In the genomic region with DNA sequence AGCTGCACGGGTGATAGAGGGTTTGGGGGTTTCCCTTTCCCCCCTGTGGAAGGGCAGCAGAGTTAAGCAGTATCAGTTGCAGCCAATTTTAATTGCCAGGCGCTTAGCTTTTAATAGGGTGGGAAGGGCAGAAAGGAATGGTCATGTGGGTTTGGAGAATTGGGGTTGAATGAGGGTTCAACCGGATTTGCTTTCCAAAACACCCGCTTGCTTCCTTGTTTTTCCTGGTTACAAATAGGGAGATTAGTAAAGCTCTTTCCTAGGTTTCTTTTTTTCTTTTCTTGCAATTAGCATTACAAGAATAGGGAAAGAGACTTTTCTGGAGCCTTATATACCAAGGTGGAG, we compare ENCODE assay signal across 8 mouse cellular contexts. TPM values are rescaled to one million over a fixed set of nuclear protein-coding genes. Genes with fewer than 3 reads are reported as not detected.
A peak's percentile ranks its signal among the peaks of the same experiment; 100 is the strongest.
DNase-seq lines count a peak whose midpoint lies in the region; ATAC-seq and TF ChIP-seq lines count a peak whose summit lies in the region.

No protein-coding gene starts in this region.

- H3K9ac ChIP-seq in hindbrain, embryonic 16.5 days (ENCODE audit: low read depth, low read length) = peak overlapping the region; percentile 99
- peak overlapping the region; percentile 84 for H3K9ac ChIP-seq in midbrain, embryonic 14.5 days (replicated peaks; ENCODE audit: low read length)

- 0% methylated on average over 4 of the region's 4 CpGs for WGBS in kidney, adult 2 months
- 0% methylated on average over 4 of the region's 4 CpGs for WGBS in hindbrain, embryonic 16.5 days
- 2% methylated on average over 4 of the region's 4 CpGs for WGBS in midbrain, embryonic 14.5 days

- H3K36me3 ChIP-seq in kidney, adult 2 months (ENCODE audit: control insufficient read depth, insufficient read depth, low read length) = no peaks in the 10 kb centered on the region
- H3K36me3 ChIP-seq in hindbrain, embryonic 16.5 days (ENCODE audit: control insufficient read depth, insufficient read depth, low read length) = no peaks in the 10 kb centered on the region
- H3K36me3 ChIP-seq in midbrain, embryonic 14.5 days (ENCODE audit: control insufficient read depth, insufficient read depth, low read length) = peaks cover 7% of the 10 kb centered on the region; the same call in 1 of the 2 replicates

- peak; percentile 48 for DNase-seq in kidney, adult 2 months
- no peak for DNase-seq in kidney, postnatal 14 days
- DNase-seq in midbrain, embryonic 14.5 days = no peak
- DNase-seq in layer of hippocampus, adult 8-10 months (ENCODE audit: low spot score in 2 of 2) = no peak
- DNase-seq in left cerebral cortex, adult 18-20 months (ENCODE audit: low spot score in 2 of 2) = no peak

- TF ChIP-seq CTCF in kidney, adult 2 months (conservative IDR thresholded peaks at IDR 0.05; ENCODE audit: insufficient read depth, insufficient read length, low read depth, low read length) = no peak
- no peak for TF ChIP-seq CTCF in bone marrow macrophage, adult 2 months (IDR thresholded peaks at IDR 0.05; ENCODE audit: low read depth, low read length)

- no peaks in the 10 kb centered on the region for H3K27me3 ChIP-seq in kidney, adult 2 months (replicated peaks; ENCODE audit: control insufficient read depth, insufficient read depth, low read length)
- H3K27me3 ChIP-seq in hindbrain, embryonic 16.5 days (replicated peaks; ENCODE audit: control insufficient read depth, insufficient read depth, low read length) = no peaks in the 10 kb centered on the region
- H3K27me3 ChIP-seq in midbrain, embryonic 14.5 days (ENCODE audit: control insufficient read depth, insufficient read depth, low read length) = no peaks in the 10 kb centered on the region

- H3K9me3 ChIP-seq in hindbrain, embryonic 16.5 days (ENCODE audit: control insufficient read depth, low read length) = no peaks in the 10 kb centered on the region
- no peaks in the 10 kb centered on the region for H3K9me3 ChIP-seq in midbrain, embryonic 14.5 days (ENCODE audit: control insufficient read depth, low read length)

- ATAC-seq in hindbrain, embryonic 16.5 days = no peak; the same call in 1 of the 2 replicates
- ATAC-seq in midbrain, embryonic 14.5 days (ENCODE audit: low FRiP score, low TSS enrichment) = no peak
- ATAC-seq in inflammation-experienced regulatory T-cells, adult 6 months = no peak

- peak overlapping the region; percentile 77 for H3K4me2 ChIP-seq in hindbrain, embryonic 16.5 days (ENCODE audit: low read length)
- peak overlapping the region; percentile 83 for H3K4me2 ChIP-seq in midbrain, embryonic 14.5 days (ENCODE audit: low read length)

- peak overlapping the region; percentile 74 for H3K4me3 ChIP-seq in kidney, adult 2 months (ENCODE audit: insufficient read depth, low read depth, low read length)
- peak overlapping the region; percentile 88 for H3K4me3 ChIP-seq in bone marrow macrophage, adult 2 months (ENCODE audit: insufficient read depth, low read length)
- H3K4me3 ChIP-seq in hindbrain, embryonic 16.5 days (ENCODE audit: low read length) = peak overlapping the region; percentile 90
- peak overlapping the region; percentile 82 for H3K4me3 ChIP-seq in midbrain, embryonic 14.5 days (replicated peaks; ENCODE audit: low read depth, low read length)

- TF ChIP-seq POLR2A in kidney, adult 2 months (IDR thresholded peaks at IDR 0.05; ENCODE audit: low read depth, low read length) = no peak
- TF ChIP-seq POLR2A in bone marrow macrophage, adult 2 months (IDR thresholded peaks at IDR 0.05; ENCODE audit: borderline replicate concordance, low read depth, low read length) = no peak

- peaks cover 12% of the 10 kb centered on the region; the same call in 1 of the 2 replicates for H3K4me1 ChIP-seq in kidney, adult 2 months (ENCODE audit: control insufficient read depth, insufficient read depth, low read length)
- peaks cover 27% of the 10 kb centered on the region for H3K4me1 ChIP-seq in bone marrow macrophage, adult 2 months (ENCODE audit: control insufficient read depth, insufficient read depth, low read length)
- H3K4me1 ChIP-seq in hindbrain, embryonic 16.5 days (ENCODE audit: control insufficient read depth, insufficient read depth, low read depth, low read length) = peaks cover 32% of the 10 kb centered on the region
- H3K4me1 ChIP-seq in midbrain, embryonic 14.5 days (ENCODE audit: control insufficient read depth, insufficient read depth, low read length) = peaks cover 32% of the 10 kb centered on the region

- H3K27ac ChIP-seq in kidney, adult 2 months (ENCODE audit: insufficient read depth, low read depth, low read length) = peak overlapping the region; percentile 33
- peak overlapping the region; percentile 67 for H3K27ac ChIP-seq in bone marrow macrophage, adult 2 months (ENCODE audit: insufficient read depth, low read depth, low read length)
- peak overlapping the region; percentile 100 for H3K27ac ChIP-seq in hindbrain, embryonic 16.5 days (ENCODE audit: low read depth, low read length)
- H3K27ac ChIP-seq in midbrain, embryonic 14.5 days (replicated peaks; ENCODE audit: low read depth, low read length) = peak overlapping the region; percentile 99

RNA-seq across cellular contexts. Expression of a gene that starts 1.2 kb away (rescaled TPM):
- polyA plus RNA-seq in kidney, adult 2 months (2012; rRNA removed) = 46.7 and 48.6 TPM in 2 replicates
- polyA plus RNA-seq in bone marrow macrophage, adult 2 months (2012; ENCODE audit: insufficient read depth, insufficient read length, missing spikeins) = 34.3 and 43.5 TPM in 2 replicates
- 46.5 and 49.5 TPM in 2 replicates for polyA plus RNA-seq in hindbrain, embryonic 16.5 days (2015; fragmentation: Nextera tagmentation; extraction: Ambion mirVana)
- polyA plus RNA-seq in midbrain, embryonic 14.5 days (2014; fragmentation: Nextera tagmentation; extraction: Ambion mirVana) = 49.0 and 61.5 TPM in 2 replicates
- 10 to 100 TPM; 35.5 to 41.7 (median 39.7) TPM for polyA plus RNA-seq in inflammation-experienced regulatory T-cells, adult 6 months (2017; shearing (Covaris generic))
- total RNA-seq in layer of hippocampus, adult 8-10 months (2022) = 10 to 100 TPM; 35.7 to 41.2 (median 38.2) TPM
- total RNA-seq in left cerebral cortex, adult 18-20 months (2021) = 10 to 100 TPM; 43.7 to 43.9 TPM

RNA-seq across cellular contexts. Expression of a gene that starts 15.3 kb away (rescaled TPM):
- 207 and 209 TPM in 2 replicates for polyA plus RNA-seq in kidney, adult 2 months (2012; rRNA removed)
- 31.9 and 34.7 TPM in 2 replicates for polyA plus RNA-seq in bone marrow macrophage, adult 2 months (2012; ENCODE audit: insufficient read depth, insufficient read length, missing spikeins)
- 51.2 and 54.7 TPM in 2 replicates for polyA plus RNA-seq in hindbrain, embryonic 16.5 days (2015; fragmentation: Nextera tagmentation; extraction: Ambion mirVana)
- polyA plus RNA-seq in midbrain, embryonic 14.5 days (2014; fragmentation: Nextera tagmentation; extraction: Ambion mirVana) = 39.1 and 45.0 TPM in 2 replicates
- polyA plus RNA-seq in inflammation-experienced regulatory T-cells, adult 6 months (2017; shearing (Covaris generic)) = 10 to 100 TPM; 24.6 to 32.9 (median 30.1) TPM
- 10 to 100 TPM; 40.1 to 54.1 (median 45.6) TPM for total RNA-seq in layer of hippocampus, adult 8-10 months (2022)
- 10 to 100 TPM; 43.3 to 47.9 TPM for total RNA-seq in left cerebral cortex, adult 18-20 months (2021)

RNA-seq across cellular contexts. Expression of a gene that starts 15.3 kb away (rescaled TPM):
- polyA plus RNA-seq in kidney, adult 2 months (2012; rRNA removed) = 17.1 and 37.0 TPM in 2 replicates
- 64.4 and 74.8 TPM in 2 replicates for polyA plus RNA-seq in bone marrow macrophage, adult 2 months (2012; ENCODE audit: insufficient read depth, insufficient read length, missing spikeins)
- 123 and 143 TPM in 2 replicates for polyA plus RNA-seq in hindbrain, embryonic 16.5 days (2015; fragmentation: Nextera tagmentation; extraction: Ambion mirVana)
- polyA plus RNA-seq in midbrain, embryonic 14.5 days (2014; fragmentation: Nextera tagmentation; extraction: Ambion mirVana) = 63.0 and 94.0 TPM in 2 replicates
- polyA plus RNA-seq in inflammation-experienced regulatory T-cells, adult 6 months (2017; shearing (Covaris generic)) = 10 to 100 TPM; 48.9 to 70.1 (median 58.1) TPM
- total RNA-seq in layer of hippocampus, adult 8-10 months (2022) = 100 to 1,000 TPM in 3 of 4 experiments, 10 to 100 TPM in 1; 97.7 to 171 (median 130) TPM
- 100 to 1,000 TPM; 189 to 191 TPM for total RNA-seq in left cerebral cortex, adult 18-20 months (2021)

RNA-seq across cellular contexts. Expression of a gene that starts 30.4 kb away (rescaled TPM):
- polyA plus RNA-seq in kidney, adult 2 months (2012; rRNA removed) = 6.9 and 7.1 TPM in 2 replicates
- not detected in 2 replicates for polyA plus RNA-seq in bone marrow macrophage, adult 2 months (2012; ENCODE audit: insufficient read depth, insufficient read length, missing spikeins)
- 3.3 and 4.3 TPM in 2 replicates for polyA plus RNA-seq in hindbrain, embryonic 16.5 days (2015; fragmentation: Nextera tagmentation; extraction: Ambion mirVana)
- 3.6 and 3.7 TPM in 2 replicates for polyA plus RNA-seq in midbrain, embryonic 14.5 days (2014; fragmentation: Nextera tagmentation; extraction: Ambion mirVana)
- 1 to 10 TPM in 1 of 3 experiments, under 1 TPM in 1, not detected in 1; 0.54 to 1.4 TPM for polyA plus RNA-seq in inflammation-experienced regulatory T-cells, adult 6 months (2017; shearing (Covaris generic))
- total RNA-seq in layer of hippocampus, adult 8-10 months (2022) = 10 to 100 TPM in 2 of 4 experiments, 1 to 10 TPM in 2; 5.1 to 11.7 (median 8.2) TPM
- total RNA-seq in left cerebral cortex, adult 18-20 months (2021) = 1 to 10 TPM; 7.1 to 8.0 TPM

RNA-seq across cellular contexts. Expression of a gene that starts 35.4 kb away (rescaled TPM):
- 43.1 and 59.5 TPM in 2 replicates for polyA plus RNA-seq in kidney, adult 2 months (2012; rRNA removed)
- 97.2 and 100 TPM in 2 replicates for polyA plus RNA-seq in bone marrow macrophage, adult 2 months (2012; ENCODE audit: insufficient read depth, insufficient read length, missing spikeins)
- polyA plus RNA-seq in hindbrain, embryonic 16.5 days (2015; fragmentation: Nextera tagmentation; extraction: Ambion mirVana) = 115 and 126 TPM in 2 replicates
- polyA plus RNA-seq in midbrain, embryonic 14.5 days (2014; fragmentation: Nextera tagmentation; extraction: Ambion mirVana) = 120 and 132 TPM in 2 replicates
- polyA plus RNA-seq in inflammation-experienced regulatory T-cells, adult 6 months (2017; shearing (Covaris generic)) = 100 to 1,000 TPM in 1 of 3 experiments, 10 to 100 TPM in 2; 74.6 to 118 (median 92.5) TPM
- 100 to 1,000 TPM; 101 to 113 (median 108) TPM for total RNA-seq in layer of hippocampus, adult 8-10 months (2022)
- 100 to 1,000 TPM; 104 to 112 TPM for total RNA-seq in left cerebral cortex, adult 18-20 months (2021)

Comparison
In these comparisons a context has a peak if more than half of its experiments do, and no peak if none do; other contexts are left out.
1. H3K27ac ChIP-seq: peak in every context shown above with its lines; median percentile 100 in hindbrain, embryonic 16.5 days; 99 in midbrain, embryonic 14.5 days; 67 in bone marrow macrophage, adult 2 months; 33 in kidney, adult 2 months.